Mouse (Mus musculus): ENCODE measurements around the gene Kcnh3. TPM values are rescaled to one million over a fixed set of nuclear protein-coding genes. Genes with fewer than 3 reads are reported as not detected.

Kcnh3 gene
- polyA plus RNA-seq, 1 experiment from 2014 or later, result 1.3 TPM

DNA sequence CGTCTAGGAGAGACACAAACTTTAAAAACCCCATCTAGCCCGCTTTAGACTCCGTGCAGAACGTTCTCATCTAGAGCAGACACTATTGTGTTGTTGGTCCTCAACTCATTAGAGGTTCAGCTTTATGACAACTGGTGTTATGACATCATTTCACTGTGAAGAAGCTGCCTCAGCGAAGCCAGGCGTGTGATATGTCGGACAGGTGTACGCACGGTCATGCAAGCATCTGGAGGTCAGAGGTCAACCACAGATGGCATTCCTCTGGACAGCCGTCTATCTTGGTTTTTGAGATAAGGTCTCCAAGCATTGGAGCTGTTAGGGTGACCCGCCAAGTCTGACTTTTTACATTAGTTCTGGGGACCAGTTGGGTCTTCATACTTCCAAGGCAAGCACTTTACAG is 65.9 kb downstream of the Kcnh3 start:
- Histone ChIP-seq H3K4me3 (ENCODE audit: low read length) (no peak overlapping the region), H3K9ac (ENCODE audit: low read length) (no peak overlapping the region), H3K4me2 (ENCODE audit: low read depth, low read length) (no peak overlapping the region), H3K9me3 (replicated peaks; ENCODE audit: control insufficient read depth, low read length) (no peaks in the 10 kb centered on the region; the same call in 1 of the 2 replicates), H3K27ac (ENCODE audit: low read length) (no peak overlapping the region), H3K4me1 (ENCODE audit: control insufficient read depth, insufficient read depth, low read length) (peaks cover 7% of the 10 kb centered on the region), H3K27me3 (ENCODE audit: control insufficient read depth, insufficient read depth, low read length) (no peaks in the 10 kb centered on the region), H3K36me3 (ENCODE audit: control insufficient read depth, insufficient read depth) (no peaks in the 10 kb centered on the region)
- no peak for ATAC-seq (replicated peaks; ENCODE audit: extremely low read depth, insufficient read depth, low FRiP score)
- 80% methylated on average over 11 of the region's 11 CpGs for WGBS

Other genes with a start within 250 kb of the Kcnh3 start
- 130 and 149 TPM in 2 replicates for gene Tuba1c, start 195.0 kb upstream of the Kcnh3 start, polyA plus RNA-seq (2015; fragmentation: Nextera tagmentation; extraction: Ambion mirVana)
- 1.4 and 2.4 TPM in 2 replicates for gene Prph, start 169.7 kb upstream of the Kcnh3 start, polyA plus RNA-seq (2015; fragmentation: Nextera tagmentation; extraction: Ambion mirVana)
- 27.8 and 29.4 TPM in 2 replicates for gene Troap, start 150.3 kb upstream of the Kcnh3 start, polyA plus RNA-seq (2015; fragmentation: Nextera tagmentation; extraction: Ambion mirVana)
- 0.12 and 0.16 TPM in 2 replicates for gene C1ql4, start 137.0 kb upstream of the Kcnh3 start, polyA plus RNA-seq (2015; fragmentation: Nextera tagmentation; extraction: Ambion mirVana)
- 0.43 and 0.52 TPM in 2 replicates for gene Dnajc22, start 131.7 kb upstream of the Kcnh3 start, polyA plus RNA-seq (2015; fragmentation: Nextera tagmentation; extraction: Ambion mirVana)
- 25.3 and 25.5 TPM in 2 replicates for gene Spats2, start 98.9 kb upstream of the Kcnh3 start, polyA plus RNA-seq (2015; fragmentation: Nextera tagmentation; extraction: Ambion mirVana)
- gene Mcrs1, start 27.1 kb downstream of the Kcnh3 start, polyA plus RNA-seq (2015; fragmentation: Nextera tagmentation; extraction: Ambion mirVana), result 155 and 163 TPM in 2 replicates
- 36.0 and 46.6 TPM in 2 replicates for gene Prpf40b, start 70.2 kb downstream of the Kcnh3 start, polyA plus RNA-seq (2015; fragmentation: Nextera tagmentation; extraction: Ambion mirVana)
- 0.13 and 0.16 TPM in 2 replicates for gene Fam186b, start 71.0 kb downstream of the Kcnh3 start, polyA plus RNA-seq (2015; fragmentation: Nextera tagmentation; extraction: Ambion mirVana)
- 13.0 and 16.6 TPM in 2 replicates for gene Fmnl3, start 145.6 kb downstream of the Kcnh3 start, polyA plus RNA-seq (2015; fragmentation: Nextera tagmentation; extraction: Ambion mirVana)
- gene Tmbim6, start 168.0 kb downstream of the Kcnh3 start, polyA plus RNA-seq (2015; fragmentation: Nextera tagmentation; extraction: Ambion mirVana), result 273 and 290 TPM in 2 replicates
- 6.6 and 7.9 TPM in 2 replicates for gene Nckap5l, start 232.9 kb downstream of the Kcnh3 start, polyA plus RNA-seq (2015; fragmentation: Nextera tagmentation; extraction: Ambion mirVana)
- 12.5 and 13.0 TPM in 2 replicates for gene Bcdin3d, start 249.9 kb downstream of the Kcnh3 start, polyA plus RNA-seq (2015; fragmentation: Nextera tagmentation; extraction: Ambion mirVana)

All from heart, embryonic 16.5 days (tissue).